Mouse (Mus musculus): Measurements from ENCODE around the gene Olfr282. TPM values are rescaled to one million over a fixed set of nuclear protein-coding genes. Genes with fewer than 3 reads are reported as not detected.

Olfr282 gene
- polyA plus RNA-seq, 1 experiment from 2014 or later = not detected

DNA sequence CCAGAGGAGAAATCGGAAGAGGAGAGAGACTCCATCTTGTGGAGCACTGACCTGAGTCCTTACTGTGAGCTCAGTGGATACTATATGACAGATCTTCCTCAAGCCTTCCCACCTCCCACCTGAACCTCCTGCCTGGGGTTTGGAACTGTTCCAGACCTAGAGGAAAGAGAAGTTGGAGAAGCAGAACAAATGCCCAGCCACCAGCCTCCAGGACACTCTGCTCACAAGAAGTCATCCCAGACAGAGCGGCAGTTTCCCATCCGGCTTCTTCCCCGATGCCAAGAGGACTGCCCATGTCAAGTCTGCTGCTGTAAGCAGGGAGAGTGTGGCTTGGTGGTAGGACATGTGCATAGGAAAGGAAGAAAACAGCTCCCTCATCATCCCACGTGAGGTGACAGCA lies 45.3 kb downstream of the Olfr282 start:
- H3K4me3 ChIP-seq = no peak overlapping the region
- WGBS = 78% methylated on average over 5 of the region's 5 CpGs
- no peak overlapping the region for H3K9ac ChIP-seq
- no peak for ATAC-seq (ENCODE audit: insufficient number of reproducible peaks, low FRiP score, low TSS enrichment, low read depth)
- H3K4me1 ChIP-seq = no peaks in the 10 kb centered on the region
- H3K4me2 ChIP-seq = no peak overlapping the region
- H3K36me3 ChIP-seq = no peaks in the 10 kb centered on the region
- no peaks in the 10 kb centered on the region for H3K9me3 ChIP-seq
- no peaks in the 10 kb centered on the region for H3K27me3 ChIP-seq
- no peak overlapping the region for H3K27ac ChIP-seq

DNA sequence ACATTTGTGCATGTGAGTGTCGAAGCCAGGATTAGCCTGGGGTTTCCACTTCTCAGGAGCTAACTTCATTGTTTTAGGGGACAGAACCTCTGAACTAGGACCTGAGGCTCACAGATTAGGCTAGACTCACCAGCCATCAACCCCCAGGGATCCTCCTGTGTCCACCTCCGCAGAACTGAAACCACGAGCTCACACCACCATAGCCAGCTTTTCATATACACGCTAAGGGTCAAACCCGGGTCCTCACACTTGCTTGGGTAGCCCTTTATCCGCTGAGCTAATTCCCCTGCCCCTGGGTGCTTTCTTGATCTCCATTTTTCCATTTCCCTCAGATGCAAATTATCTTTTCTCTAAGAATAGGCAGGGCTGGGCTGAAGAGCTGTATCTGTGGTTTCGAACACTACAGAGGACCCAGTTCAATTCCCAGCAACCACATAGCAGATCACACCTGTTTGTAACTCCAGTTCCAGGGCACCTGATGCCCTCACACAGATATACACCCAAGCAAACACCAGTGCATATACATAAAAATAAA lies 48.6 kb downstream of the Olfr282 start:
- Histone ChIP-seq H3K4me2 (no peak overlapping the region), H3K27ac (no peak overlapping the region), H3K9ac (no peak overlapping the region), H3K4me3 (no peak overlapping the region), H3K27me3 (no peaks in the 10 kb centered on the region), H3K9me3 (no peaks in the 10 kb centered on the region), H3K4me1 (no peaks in the 10 kb centered on the region), H3K36me3 (no peaks in the 10 kb centered on the region)
- no peak for ATAC-seq (ENCODE audit: insufficient number of reproducible peaks, low FRiP score, low TSS enrichment, low read depth)
- WGBS = 70% methylated on average over 7 of the region's 7 CpGs

DNA sequence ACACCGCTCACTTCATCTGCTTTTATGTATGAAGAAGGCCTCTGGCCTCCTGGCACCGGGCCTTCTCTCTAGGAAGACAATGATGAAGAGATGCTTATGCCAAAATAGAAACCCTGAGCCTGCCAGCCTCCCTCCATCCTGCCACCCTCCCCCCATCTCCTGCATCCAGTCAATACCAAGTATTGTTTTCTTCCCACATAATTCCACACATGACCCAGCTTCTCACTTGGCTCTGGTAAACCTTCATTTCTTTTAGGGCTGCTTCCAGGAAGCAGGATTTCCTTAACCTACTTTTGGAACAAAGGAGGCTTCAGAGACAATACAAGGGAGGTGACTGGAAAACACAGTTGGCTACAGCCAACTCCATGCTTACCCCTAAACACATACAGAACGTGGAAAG lies 51.7 kb downstream of the Olfr282 start, which contains the start of gene Lalba:
Lalba (minus strand) TSS at position 21 of the 400 bp plus-strand sequence.
- WGBS = 67% methylated on average over 3 of the region's 3 CpGs
- no peak within 1 kb of the TSS for H3K4me2 ChIP-seq
- H3K36me3 ChIP-seq = no peaks in the 10 kb centered on the region
- no peak within 1 kb of the TSS for H3K27ac ChIP-seq
- H3K9me3 ChIP-seq = no peaks in the 10 kb centered on the region
- H3K4me1 ChIP-seq = no peaks in the 10 kb centered on the region
- ATAC-seq (ENCODE audit: insufficient number of reproducible peaks, low FRiP score, low TSS enrichment, low read depth) = no peak
- no peak within 1 kb of the TSS for H3K9ac ChIP-seq
- H3K27me3 ChIP-seq = no peaks in the 10 kb centered on the region
- no peak within 1 kb of the TSS for H3K4me3 ChIP-seq

DNA sequence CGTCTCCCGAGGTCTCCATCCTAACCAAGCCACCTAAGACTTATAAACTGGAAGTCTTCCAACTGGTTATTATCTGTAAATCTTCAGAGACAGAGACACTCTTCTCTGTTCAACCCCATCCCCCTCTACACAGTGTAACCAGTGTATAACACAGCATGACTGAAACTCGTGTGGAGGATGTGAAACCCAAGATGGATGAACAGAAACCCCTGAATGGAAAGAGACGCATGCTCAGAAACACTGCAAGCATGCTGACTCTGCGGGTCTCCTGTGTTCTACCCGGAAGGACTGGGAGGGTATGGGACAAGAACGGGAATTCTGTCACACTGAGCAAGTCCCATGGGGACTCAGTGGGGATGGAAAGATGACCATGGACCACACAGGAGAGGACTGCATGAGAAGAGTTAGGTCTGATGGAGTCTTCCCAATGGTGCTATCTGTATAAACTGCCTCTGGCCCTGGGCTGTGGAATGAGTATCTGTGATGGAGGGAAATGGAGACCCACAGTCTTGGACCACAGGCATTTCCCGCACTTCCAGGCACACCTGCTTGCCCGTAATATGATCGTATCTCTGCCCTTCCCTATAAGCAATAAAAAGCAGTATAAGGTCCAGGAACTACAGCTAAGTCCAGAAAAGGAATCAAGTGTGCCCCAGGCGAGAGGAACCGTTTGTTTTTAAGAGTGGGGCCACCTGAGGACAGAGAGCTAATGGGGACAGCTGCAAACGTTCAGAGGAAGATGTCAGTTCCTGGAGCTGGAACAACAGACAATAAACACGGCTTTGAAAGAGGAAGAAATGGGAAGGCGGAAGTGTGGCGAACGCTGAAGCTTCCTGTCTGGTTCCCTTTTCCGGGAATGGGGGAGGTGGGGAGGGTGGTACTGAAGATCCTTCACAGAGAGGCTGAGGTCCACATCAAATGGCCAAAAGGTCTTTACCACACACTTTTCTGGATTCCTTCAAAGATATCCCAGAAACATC lies 53.2 kb downstream of the Olfr282 start:
- Histone ChIP-seq H3K9ac (no peak overlapping the region), H3K9me3 (no peaks in the 10 kb centered on the region), H3K27me3 (no peaks in the 10 kb centered on the region), H3K4me2 (no peak overlapping the region), H3K4me3 (no peak overlapping the region), H3K27ac (no peak overlapping the region), H3K36me3 (no peaks in the 10 kb centered on the region), H3K4me1 (no peaks in the 10 kb centered on the region)
- WGBS = 47% methylated on average over 18 of the region's 18 CpGs
- no peak for ATAC-seq (ENCODE audit: insufficient number of reproducible peaks, low FRiP score, low TSS enrichment, low read depth)

GRCm38 (mm10) chr15:98486433-98487021 lies 55.5 kb downstream of the Olfr282 start:
- H3K9ac ChIP-seq = no peak overlapping the region
- H3K36me3 ChIP-seq = no peaks in the 10 kb centered on the region
- WGBS = 94% methylated on average over 8 of the region's 8 CpGs
- no peak for ATAC-seq (ENCODE audit: insufficient number of reproducible peaks, low FRiP score, low TSS enrichment, low read depth)
- no peaks in the 10 kb centered on the region for H3K9me3 ChIP-seq
- H3K27ac ChIP-seq = no peak overlapping the region
- H3K4me2 ChIP-seq = no peak overlapping the region
- no peaks in the 10 kb centered on the region for H3K27me3 ChIP-seq
- H3K4me1 ChIP-seq = no peaks in the 10 kb centered on the region
- H3K4me3 ChIP-seq = no peak overlapping the region

Other genes with a start within 250 kb of the Olfr282 start
- not detected in 2 replicates for gene Olfr288, start 235.7 kb upstream of the Olfr282 start, polyA plus RNA-seq (2015; fragmentation: Nextera tagmentation; extraction: Ambion mirVana)
- gene Gm44579, start 210.2 kb upstream of the Olfr282 start, polyA plus RNA-seq (2015; fragmentation: Nextera tagmentation; extraction: Ambion mirVana) = not detected in 2 replicates
- gene Olfr287, start 210.2 kb upstream of the Olfr282 start, polyA plus RNA-seq (2015; fragmentation: Nextera tagmentation; extraction: Ambion mirVana) = not detected in 2 replicates
- not detected in 2 replicates for gene Olfr286, start 196.8 kb upstream of the Olfr282 start, polyA plus RNA-seq (2015; fragmentation: Nextera tagmentation; extraction: Ambion mirVana)
- not detected in 2 replicates for gene H1fnt, start 173.9 kb upstream of the Olfr282 start, polyA plus RNA-seq (2015; fragmentation: Nextera tagmentation; extraction: Ambion mirVana)
- 0.20 and 0.56 TPM in 2 replicates for gene Zfp641, start 135.1 kb upstream of the Olfr282 start, polyA plus RNA-seq (2015; fragmentation: Nextera tagmentation; extraction: Ambion mirVana)
- gene Olfr285, start 113.9 kb upstream of the Olfr282 start, polyA plus RNA-seq (2015; fragmentation: Nextera tagmentation; extraction: Ambion mirVana) = not detected in 2 replicates
- not detected in 2 replicates for gene Olfr284, start 90.2 kb upstream of the Olfr282 start, polyA plus RNA-seq (2015; fragmentation: Nextera tagmentation; extraction: Ambion mirVana)
- not detected in 2 replicates for gene Olfr283, start 50.3 kb upstream of the Olfr282 start, polyA plus RNA-seq (2015; fragmentation: Nextera tagmentation; extraction: Ambion mirVana)
- gene Olfr281, start 21.4 kb downstream of the Olfr282 start, polyA plus RNA-seq (2015; fragmentation: Nextera tagmentation; extraction: Ambion mirVana) = not detected in 2 replicates
- gene OR5BS1P, start 38.7 kb downstream of the Olfr282 start, polyA plus RNA-seq (2015; fragmentation: Nextera tagmentation; extraction: Ambion mirVana) = not detected in 2 replicates
- 0.20 TPM in 1 of 2 replicates, not detected in the other for gene Lalba, start 51.5 kb downstream of the Olfr282 start, polyA plus RNA-seq (2015; fragmentation: Nextera tagmentation; extraction: Ambion mirVana)
- gene Olfr279, start 61.2 kb downstream of the Olfr282 start, polyA plus RNA-seq (2015; fragmentation: Nextera tagmentation; extraction: Ambion mirVana) = not detected in 2 replicates
- 90.5 and 101 TPM in 2 replicates for gene Kansl2, start 103.0 kb downstream of the Olfr282 start, polyA plus RNA-seq (2015; fragmentation: Nextera tagmentation; extraction: Ambion mirVana)
- 50.8 and 55.2 TPM in 2 replicates for gene Ccnt1, start 139.7 kb downstream of the Olfr282 start, polyA plus RNA-seq (2015; fragmentation: Nextera tagmentation; extraction: Ambion mirVana)
- gene 4930415O20Rik, start 139.8 kb downstream of the Olfr282 start, polyA plus RNA-seq (2015; fragmentation: Nextera tagmentation; extraction: Ambion mirVana) = not detected in 2 replicates
- gene Adcy6, start 178.9 kb downstream of the Olfr282 start, polyA plus RNA-seq (2015; fragmentation: Nextera tagmentation; extraction: Ambion mirVana) = 15.1 and 15.8 TPM in 2 replicates
- gene Cacnb3, start 199.6 kb downstream of the Olfr282 start, polyA plus RNA-seq (2015; fragmentation: Nextera tagmentation; extraction: Ambion mirVana) = 41.4 and 46.6 TPM in 2 replicates
- gene Ddx23, start 231.7 kb downstream of the Olfr282 start, polyA plus RNA-seq (2015; fragmentation: Nextera tagmentation; extraction: Ambion mirVana) = 18.5 and 24.7 TPM in 2 replicates
- 0.71 and 0.95 TPM in 2 replicates for gene Rnd1, start 246.2 kb downstream of the Olfr282 start, polyA plus RNA-seq (2015; fragmentation: Nextera tagmentation; extraction: Ambion mirVana)